Mouse (Mus musculus): Measurements from ENCODE around the gene Kcnj2.

The Kcnj2 gene

GRCm38 (mm10) chr11:111091117-111091516 lies 25.2 kb downstream of the Kcnj2 start:
- DNase-seq (ENCODE audit: low spot score in 2 of 2), result no peak

- DNase-seq (ENCODE audit: low spot score in 2 of 2), result no peak
These were observed 27.0 kb downstream of the Kcnj2 start for GRCm38 (mm10) chr11:111092967-111093366.

- no peak for DNase-seq (ENCODE audit: low spot score in 2 of 2)
These were observed 30.6 kb downstream of the Kcnj2 start for GRCm38 (mm10) chr11:111096612-111097011.

- no peak for DNase-seq (ENCODE audit: low spot score in 2 of 2)
These were observed 34.2 kb downstream of the Kcnj2 start for GRCm38 (mm10) chr11:111100131-111100530.

- no peak for DNase-seq (ENCODE audit: low spot score in 2 of 2)
These were observed 34.7 kb downstream of the Kcnj2 start for GRCm38 (mm10) chr11:111100651-111101050.

- DNase-seq (ENCODE audit: low spot score in 2 of 2), result no peak
These were observed 35.7 kb downstream of the Kcnj2 start for GRCm38 (mm10) chr11:111101620-111102176.

- no peak for DNase-seq (ENCODE audit: low spot score in 2 of 2)
These were observed 38.5 kb downstream of the Kcnj2 start for GRCm38 (mm10) chr11:111104422-111104821.

GRCm38 (mm10) chr11:111108130-111108529 lies 42.2 kb downstream of the Kcnj2 start:
- DNase-seq (ENCODE audit: low spot score in 2 of 2), result no peak

GRCm38 (mm10) chr11:111121514-111121913 lies 55.5 kb downstream of the Kcnj2 start:
- no peak for DNase-seq (ENCODE audit: low spot score in 2 of 2)

- DNase-seq (ENCODE audit: low spot score in 2 of 2), result no peak
These were observed 57.4 kb downstream of the Kcnj2 start for GRCm38 (mm10) chr11:111123324-111123723.

GRCm38 (mm10) chr11:111125963-111126362 lies 60.0 kb downstream of the Kcnj2 start:
- DNase-seq (ENCODE audit: low spot score in 2 of 2), result no peak

Measured in frontal cortex, postnatal 14 days (tissue).